Mouse (Mus musculus) R1 (cell line): Measurements from ENCODE around the gene Arhgap35.
A peak's percentile ranks its signal among the peaks of the same experiment; 100 is the strongest.

Experiments
- DNase-seq: peaks from one replicate; pipeline ENCODE4 v3.0.0-alpha.2; 2018; ENCODE audit warnings: low read depth, low spot score

Arhgap35 gene

GRCm38 (mm10) chr7:16466565-16466964 lies 148.2 kb downstream of the Arhgap35 start:
- peak; percentile 89 for DNase-seq

- no peak for DNase-seq
Observed at GRCm38 (mm10) chr7:16465568-16465967, 149.2 kb downstream of the Arhgap35 start.

- peak; percentile 77 for DNase-seq
Observed at GRCm38 (mm10) chr7:16465160-16465559, 149.6 kb downstream of the Arhgap35 start.

GRCm38 (mm10) chr7:16463214-16463613 lies 151.6 kb downstream of the Arhgap35 start:
- DNase-seq: peak; percentile 80

- DNase-seq: no peak
Observed at GRCm38 (mm10) chr7:16461705-16462104, 153.1 kb downstream of the Arhgap35 start.

- DNase-seq: no peak
Observed at GRCm38 (mm10) chr7:16461151-16461550, 153.6 kb downstream of the Arhgap35 start.

GRCm38 (mm10) chr7:16460566-16460965 lies 154.2 kb downstream of the Arhgap35 start:
- DNase-seq: no peak

GRCm38 (mm10) chr7:16456289-16456688 lies 158.5 kb downstream of the Arhgap35 start:
- DNase-seq: peak; percentile 62

- DNase-seq: no peak
Observed at GRCm38 (mm10) chr7:16455016-16455415, 159.8 kb downstream of the Arhgap35 start.

- peak; percentile 92 for DNase-seq
Observed at GRCm38 (mm10) chr7:16453118-16453711, 161.6 kb downstream of the Arhgap35 start.

GRCm38 (mm10) chr7:16452587-16453073 lies 162.2 kb downstream of the Arhgap35 start, which contains the start of gene Tmem160:
Tmem160 (plus strand) TSS chr7:16452779.
- DNase-seq: peak; percentile 99

GRCm38 (mm10) chr7:16451656-16452055 lies 163.1 kb downstream of the Arhgap35 start:
- no peak for DNase-seq
